Mouse (Mus musculus): ENCODE data around the gene Spint1. TPM values are rescaled to one million over a fixed set of nuclear protein-coding genes. Genes with fewer than 3 reads are reported as not detected.

Spint1 gene
- polyA plus RNA-seq, 1 experiment from 2014 or later = 0.90 TPM

- no peak overlapping the region for H3K27ac ChIP-seq
- H3K4me3 ChIP-seq (replicated peaks; ENCODE audit: low read length) = no peak overlapping the region
- H3K36me3 ChIP-seq (replicated peaks; ENCODE audit: control insufficient read depth, insufficient read depth) = peaks cover 75% of the 10 kb centered on the region
- no peak overlapping the region for H3K4me2 ChIP-seq (replicated peaks)
- no peaks in the 10 kb centered on the region for H3K9me3 ChIP-seq (ENCODE audit: control insufficient read depth, low read length)
- no peaks in the 10 kb centered on the region for H3K27me3 ChIP-seq (ENCODE audit: control insufficient read depth, insufficient read depth, low read length)
- no peaks in the 10 kb centered on the region for H3K4me1 ChIP-seq (replicated peaks; ENCODE audit: control insufficient read depth, insufficient read depth, low read length)
- ATAC-seq (ENCODE audit: low FRiP score) = no peak
- H3K9ac ChIP-seq = no peak overlapping the region
- no peak for DNase-seq (ENCODE audit: low spot score)
- 96% methylated on average over 12 of the region's 12 CpGs for WGBS
These were observed 59.6 kb downstream of the Spint1 start for GRCm38 (mm10) chr2:119296756-119297155.

GRCm38 (mm10) chr2:119297506-119297905 is 60.3 kb downstream of the Spint1 start:
- Histone ChIP-seq H3K4me2 (replicated peaks) (no peak overlapping the region), H3K36me3 (replicated peaks; ENCODE audit: control insufficient read depth, insufficient read depth) (peaks cover 68% of the 10 kb centered on the region), H3K4me1 (replicated peaks; ENCODE audit: control insufficient read depth, insufficient read depth, low read length) (no peaks in the 10 kb centered on the region), H3K27ac (no peak overlapping the region), H3K4me3 (replicated peaks; ENCODE audit: low read length) (no peak overlapping the region), H3K9ac (no peak overlapping the region), H3K9me3 (ENCODE audit: control insufficient read depth, low read length) (no peaks in the 10 kb centered on the region), H3K27me3 (ENCODE audit: control insufficient read depth, insufficient read depth, low read length) (no peaks in the 10 kb centered on the region)
- WGBS = 96% methylated on average over 19 of the region's 19 CpGs
- ATAC-seq (ENCODE audit: low FRiP score) = no peak
- no peak for DNase-seq (ENCODE audit: low spot score)

- 52% methylated on average over 5 of the region's 5 CpGs for WGBS
- H3K9ac ChIP-seq = no peak overlapping the region
- ATAC-seq (ENCODE audit: low FRiP score) (no peak), DNase-seq (ENCODE audit: low spot score) (peak; percentile 81)
- H3K4me2 ChIP-seq (replicated peaks) = no peak overlapping the region
- peaks cover 60% of the 10 kb centered on the region for H3K36me3 ChIP-seq (replicated peaks; ENCODE audit: control insufficient read depth, insufficient read depth)
- H3K4me1 ChIP-seq (replicated peaks; ENCODE audit: control insufficient read depth, insufficient read depth, low read length) = no peaks in the 10 kb centered on the region
- H3K4me3 ChIP-seq (replicated peaks; ENCODE audit: low read length) = no peak overlapping the region
- H3K27ac ChIP-seq = no peak overlapping the region
- no peaks in the 10 kb centered on the region for H3K27me3 ChIP-seq (ENCODE audit: control insufficient read depth, insufficient read depth, low read length)
- H3K9me3 ChIP-seq (ENCODE audit: control insufficient read depth, low read length) = no peaks in the 10 kb centered on the region
These were observed 61.2 kb downstream of the Spint1 start for GRCm38 (mm10) chr2:119298330-119298729.

GRCm38 (mm10) chr2:119298839-119299238 is 61.7 kb downstream of the Spint1 start:
- no peaks in the 10 kb centered on the region for H3K4me1 ChIP-seq (replicated peaks; ENCODE audit: control insufficient read depth, insufficient read depth, low read length)
- no peak overlapping the region for H3K4me2 ChIP-seq (replicated peaks)
- no peak overlapping the region for H3K27ac ChIP-seq
- H3K4me3 ChIP-seq (replicated peaks; ENCODE audit: low read length) = no peak overlapping the region
- H3K9me3 ChIP-seq (ENCODE audit: control insufficient read depth, low read length) = no peaks in the 10 kb centered on the region
- DNase-seq (ENCODE audit: low spot score) = no peak
- peaks cover 55% of the 10 kb centered on the region for H3K36me3 ChIP-seq (replicated peaks; ENCODE audit: control insufficient read depth, insufficient read depth)
- ATAC-seq (ENCODE audit: low FRiP score) = no peak
- WGBS = 92% methylated on average over 2 of the region's 2 CpGs
- no peaks in the 10 kb centered on the region for H3K27me3 ChIP-seq (ENCODE audit: control insufficient read depth, insufficient read depth, low read length)
- H3K9ac ChIP-seq = no peak overlapping the region

Other genes starting within 250 kb of the Spint1 start
- 36.0 and 36.5 TPM in 2 replicates for gene Ccdc32, start 208.0 kb upstream of the Spint1 start, polyA plus RNA-seq (2014; fragmentation: Nextera tagmentation; extraction: Ambion mirVana)
- gene Rpusd2, start 202.6 kb upstream of the Spint1 start, polyA plus RNA-seq (2014; fragmentation: Nextera tagmentation; extraction: Ambion mirVana) = 3.6 and 3.9 TPM in 2 replicates
- gene Knl1, start 190.2 kb upstream of the Spint1 start, polyA plus RNA-seq (2014; fragmentation: Nextera tagmentation; extraction: Ambion mirVana) = 6.6 and 8.3 TPM in 2 replicates
- 8.3 and 11.6 TPM in 2 replicates for gene Rad51, start 124.6 kb upstream of the Spint1 start, polyA plus RNA-seq (2014; fragmentation: Nextera tagmentation; extraction: Ambion mirVana)
- 39.1 and 42.5 TPM in 2 replicates for gene Rmdn3, start 80.3 kb upstream of the Spint1 start, polyA plus RNA-seq (2014; fragmentation: Nextera tagmentation; extraction: Ambion mirVana)
- 14.3 and 15.1 TPM in 2 replicates for gene Gchfr, start 69.6 kb upstream of the Spint1 start, polyA plus RNA-seq (2014; fragmentation: Nextera tagmentation; extraction: Ambion mirVana)
- 0.40 and 0.66 TPM in 2 replicates for gene Gm14137, start 62.9 kb upstream of the Spint1 start, polyA plus RNA-seq (2014; fragmentation: Nextera tagmentation; extraction: Ambion mirVana)
- 51.7 and 61.7 TPM in 2 replicates for gene Zfyve19, start 28.7 kb upstream of the Spint1 start, polyA plus RNA-seq (2014; fragmentation: Nextera tagmentation; extraction: Ambion mirVana)
- gene Dnajc17, start 28.6 kb upstream of the Spint1 start, polyA plus RNA-seq (2014; fragmentation: Nextera tagmentation; extraction: Ambion mirVana) = 20.1 and 21.5 TPM in 2 replicates
- not detected in 2 replicates for gene Ppp1r14d, start 7.5 kb upstream of the Spint1 start, polyA plus RNA-seq (2014; fragmentation: Nextera tagmentation; extraction: Ambion mirVana)
- 20.9 and 26.9 TPM in 2 replicates for gene Rhov, start 33.9 kb downstream of the Spint1 start, polyA plus RNA-seq (2014; fragmentation: Nextera tagmentation; extraction: Ambion mirVana)
- 19.3 and 19.7 TPM in 2 replicates for gene Vps18, start 51.4 kb downstream of the Spint1 start, polyA plus RNA-seq (2014; fragmentation: Nextera tagmentation; extraction: Ambion mirVana)
- gene Dll4, start 88.4 kb downstream of the Spint1 start, polyA plus RNA-seq (2014; fragmentation: Nextera tagmentation; extraction: Ambion mirVana) = 3.9 and 4.8 TPM in 2 replicates
- gene Chac1, start 113.9 kb downstream of the Spint1 start, polyA plus RNA-seq (2014; fragmentation: Nextera tagmentation; extraction: Ambion mirVana) = 8.8 and 10.3 TPM in 2 replicates
- 4.7 and 4.8 TPM in 2 replicates for gene Ino80, start 240.3 kb downstream of the Spint1 start, polyA plus RNA-seq (2014; fragmentation: Nextera tagmentation; extraction: Ambion mirVana)

Measured in hindbrain, embryonic 14.5 days (tissue).